Mouse (Mus musculus) heart, adult 18-20 months (tissue): Measurements from ENCODE around the gene Psmc1. TPM values are rescaled to one million over a fixed set of nuclear protein-coding genes. Genes with fewer than 3 reads are reported as not detected.

Experiments
- total RNA-seq, 2 experiments: library from RNA; stranded (reverse); gene quantifications; 2 replicates each; pipeline ENCODE4 v1.2.3; 2021

The Psmc1 gene
- total RNA-seq, 2 experiments from 2014 or later: 139 to 144 TPM

Other genes starting within 250 kb of the Psmc1 start
- gene Efcab11, start 225.7 kb upstream of the Psmc1 start, total RNA-seq: not detected
- gene Tdp1, start 225.6 kb upstream of the Psmc1 start, total RNA-seq: 10 to 100 TPM in 1 of 2 experiments, 1 to 10 TPM in 1; 8.8 to 10.5 TPM
- under 1 TPM; 0.46 to 0.47 TPM for gene Kcnk13, start 145.7 kb upstream of the Psmc1 start, total RNA-seq
- 1 to 10 TPM; 7.8 to 8.2 TPM for gene Nrde2, start 49.5 kb downstream of the Psmc1 start, total RNA-seq
- gene Calm1, start 89.3 kb downstream of the Psmc1 start, total RNA-seq: 100 to 1,000 TPM; 228 to 241 TPM